Mouse (Mus musculus): ENCODE results near the gene Plekhm2.

The Plekhm2 gene

GRCm38 (mm10) chr4:141602523-141603223, 62.0 kb downstream of the Plekhm2 start:
- DNase-seq (ENCODE audit: low spot score), result no peak

GRCm38 (mm10) chr4:141601148-141601862, 63.4 kb downstream of the Plekhm2 start:
- no peak for DNase-seq (ENCODE audit: low spot score)

- DNase-seq (ENCODE audit: low spot score), result no peak
Observed at GRCm38 (mm10) chr4:141600364-141600763, 64.3 kb downstream of the Plekhm2 start.

- DNase-seq (ENCODE audit: low spot score), result no peak
Observed at GRCm38 (mm10) chr4:141599251-141600141, 65.2 kb downstream of the Plekhm2 start.

- no peak for DNase-seq (ENCODE audit: low spot score)
Observed at GRCm38 (mm10) chr4:141598894-141599250, 65.8 kb downstream of the Plekhm2 start.

- no peak for DNase-seq (ENCODE audit: low spot score)
Observed at GRCm38 (mm10) chr4:141598199-141598893, 66.4 kb downstream of the Plekhm2 start.

GRCm38 (mm10) chr4:141596700-141597328, 67.9 kb downstream of the Plekhm2 start:
- DNase-seq (ENCODE audit: low spot score), result no peak

GRCm38 (mm10) chr4:141595605-141596268, 69.0 kb downstream of the Plekhm2 start:
- DNase-seq (ENCODE audit: low spot score), result no peak

- DNase-seq (ENCODE audit: low spot score), result no peak
Observed at GRCm38 (mm10) chr4:141595138-141595537, 69.6 kb downstream of the Plekhm2 start.

GRCm38 (mm10) chr4:141591547-141591946, 73.2 kb downstream of the Plekhm2 start:
- DNase-seq (ENCODE audit: low spot score), result no peak

- no peak for DNase-seq (ENCODE audit: low spot score)
Observed at GRCm38 (mm10) chr4:141583919-141584318, 80.8 kb downstream of the Plekhm2 start.

GRCm38 (mm10) chr4:141581051-141581450, 83.6 kb downstream of the Plekhm2 start:
- no peak for DNase-seq (ENCODE audit: low spot score)

- DNase-seq (ENCODE audit: low spot score), result no peak
Observed at GRCm38 (mm10) chr4:141578833-141579232, 85.9 kb downstream of the Plekhm2 start.

GRCm38 (mm10) chr4:141576877-141577276, 87.8 kb downstream of the Plekhm2 start:
- no peak for DNase-seq (ENCODE audit: low spot score)

GRCm38 (mm10) chr4:141576404-141576803, 88.3 kb downstream of the Plekhm2 start:
- no peak for DNase-seq (ENCODE audit: low spot score)
